Mouse (Mus musculus) T-helper 1 cell (primary cell): ENCODE data around the gene Cdh12.

ENCODE experiments used
- in situ Hi-C: fragments of 300-600 bp; cut with MboI, MseI; formaldehyde crosslinking; loops from one replicate; pipeline ENCODE4 v1.15.1; 2025; ENCODE audit warnings: high pct_unique_total_duplicates

Gene Cdh12

DNA sequence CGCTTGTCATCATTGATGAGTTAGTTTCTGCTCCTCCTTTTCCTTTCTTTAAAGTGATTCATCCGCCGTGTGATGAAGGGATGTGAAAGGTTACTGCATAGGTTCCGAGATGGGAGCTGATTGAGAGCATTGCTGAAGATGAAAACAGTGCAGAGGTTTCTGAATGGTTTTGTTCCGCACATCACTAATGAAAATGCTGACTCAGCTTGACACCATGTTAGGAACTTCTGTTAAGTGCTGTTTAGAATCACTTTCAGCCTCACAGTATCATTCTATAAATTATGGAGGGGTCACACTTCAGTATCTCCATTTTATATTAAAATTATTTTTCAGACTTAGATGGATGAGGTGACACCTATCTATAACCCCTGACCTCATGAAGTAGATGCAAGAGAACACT lies 247.2 kb downstream of the Cdh12 start:
- in situ Hi-C loops = no loop called here

DNA sequence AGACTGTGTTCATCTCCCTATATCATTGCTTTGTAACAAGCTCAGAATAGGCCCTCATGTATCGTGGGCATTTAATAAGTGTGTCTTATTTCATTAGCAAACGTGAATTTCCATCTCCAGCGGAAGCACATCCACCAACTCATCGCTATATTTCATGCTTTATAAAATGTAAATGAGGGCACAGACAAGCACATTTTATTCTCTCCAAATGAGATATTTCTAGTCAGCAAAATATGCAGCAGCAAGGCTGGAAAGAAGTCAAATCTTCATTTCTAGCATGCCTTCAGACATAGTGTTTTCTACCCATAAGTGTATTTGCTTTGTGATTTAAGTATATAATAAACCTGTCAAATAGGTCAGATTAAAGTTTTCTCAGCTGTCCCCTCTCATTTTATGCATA lies 262.8 kb downstream of the Cdh12 start:
- in situ Hi-C loops = no loop called here

DNA sequence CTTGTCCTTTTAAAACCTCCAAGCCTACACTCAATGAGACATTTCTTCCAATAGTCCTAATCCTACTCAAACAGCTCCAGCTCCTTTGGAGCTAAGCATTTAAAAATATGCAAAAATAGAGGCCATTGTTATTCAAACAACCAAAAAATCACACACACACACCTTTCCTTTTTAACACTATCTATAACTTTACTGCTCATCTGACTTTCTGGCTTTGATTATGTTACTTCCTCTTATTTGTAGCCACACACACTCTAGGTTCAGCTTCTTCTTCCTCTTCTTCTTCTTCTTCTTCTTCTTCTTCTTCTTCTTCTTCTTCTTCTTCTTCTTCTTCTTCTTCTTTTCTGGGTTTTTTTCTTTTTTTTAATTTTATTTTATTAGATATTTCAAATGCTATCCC lies 323.2 kb downstream of the Cdh12 start:
- in situ Hi-C loops = no loop called here

DNA sequence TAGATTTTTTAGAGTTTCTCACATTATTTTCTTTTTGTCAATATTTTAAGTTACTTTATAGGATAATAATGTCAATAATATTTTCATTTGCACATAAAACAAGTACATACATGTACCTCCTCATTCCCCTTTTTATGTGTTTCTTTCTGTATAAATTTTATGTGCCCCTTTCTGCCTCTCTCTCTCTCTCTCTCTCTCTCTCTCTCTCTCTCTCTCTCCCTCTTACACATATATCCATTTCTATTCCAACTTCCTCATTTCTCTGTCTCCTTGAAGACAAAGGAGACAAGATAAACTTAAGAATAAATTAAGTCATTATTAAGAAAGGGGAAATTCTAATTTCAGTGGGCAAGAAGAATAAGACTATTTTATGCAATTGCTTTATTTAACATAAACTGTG lies 324.4 kb downstream of the Cdh12 start:
- in situ Hi-C loops = no loop called here

DNA sequence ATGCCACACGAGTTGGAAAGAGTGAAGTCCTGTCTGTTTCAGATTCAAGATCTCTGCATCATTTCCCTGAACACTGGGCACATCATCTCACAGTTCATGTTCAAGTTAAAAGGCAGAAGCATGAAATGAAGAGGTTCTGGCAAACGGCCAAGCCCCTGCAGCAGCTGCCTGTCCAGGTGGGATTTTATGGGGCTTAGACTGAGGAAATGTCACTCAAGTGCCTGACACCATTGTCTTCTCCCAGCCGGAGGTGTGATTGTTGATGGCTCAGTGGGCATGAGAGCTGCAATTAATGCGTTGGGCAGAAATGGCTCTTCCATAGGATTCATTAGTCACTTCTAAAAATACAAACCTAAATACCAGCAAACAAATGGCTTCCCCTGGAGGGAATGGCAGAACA lies 347.9 kb downstream of the Cdh12 start:
- in situ Hi-C loops = no loop called here

DNA sequence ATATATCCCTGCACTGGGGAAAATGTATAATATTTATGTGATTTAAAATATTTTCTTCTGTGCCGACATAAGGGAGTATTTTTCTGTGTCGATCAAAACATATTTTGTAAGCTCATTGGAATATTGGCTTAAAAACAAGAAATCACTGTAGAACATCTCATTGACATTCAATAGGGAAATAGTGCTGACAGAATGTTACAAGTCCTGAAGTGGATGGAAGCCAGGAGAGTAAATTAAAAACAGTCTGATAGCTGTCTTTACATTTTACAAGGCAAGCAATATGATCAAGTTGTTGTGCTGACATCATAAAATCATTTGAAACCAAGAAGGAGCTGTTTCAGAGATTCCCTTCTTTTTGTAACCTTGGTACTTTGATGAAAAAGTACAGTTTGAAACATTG lies 349.5 kb downstream of the Cdh12 start:
- in situ Hi-C loops = no loop called here

DNA sequence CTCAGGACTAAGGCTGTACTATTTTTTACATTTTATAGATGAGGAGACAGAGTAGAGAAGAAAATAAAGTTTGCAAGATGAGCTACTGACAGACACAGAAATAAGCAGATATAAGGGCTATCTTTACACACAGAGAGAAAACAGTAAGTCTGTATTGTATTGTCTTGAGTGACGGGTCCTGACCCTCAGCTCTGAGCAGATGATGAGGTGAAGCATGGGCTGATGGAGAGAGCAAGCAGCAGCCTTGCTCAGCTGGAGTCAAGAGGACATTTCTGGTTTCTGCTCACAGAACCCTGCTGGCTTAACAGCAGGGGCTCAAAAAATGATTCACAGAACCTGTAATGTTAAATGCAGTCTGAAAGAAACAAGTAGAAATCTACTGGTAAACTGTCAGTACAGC lies 386.8 kb downstream of the Cdh12 start:
- in situ Hi-C loops = no loop called here

DNA sequence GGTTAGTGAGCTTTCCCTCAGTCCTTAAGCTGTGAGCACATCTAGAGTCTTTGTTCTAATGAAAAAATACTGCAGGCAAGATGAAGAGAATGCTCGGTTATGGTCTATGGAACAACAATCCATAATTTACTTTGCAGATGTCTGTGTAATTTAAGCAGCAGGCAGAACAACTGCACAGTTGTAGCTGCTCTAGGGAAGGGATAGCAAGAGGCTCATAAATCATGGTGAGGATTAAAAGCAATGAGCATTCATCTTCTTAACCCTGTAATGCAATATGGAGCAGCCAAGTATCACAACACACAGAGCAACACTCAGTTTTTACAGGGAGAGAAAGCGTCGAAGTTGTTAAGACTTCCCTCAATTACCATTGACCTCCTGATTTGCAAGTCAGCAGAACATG lies 387.9 kb downstream of the Cdh12 start:
- in situ Hi-C loops = no loop called here

DNA sequence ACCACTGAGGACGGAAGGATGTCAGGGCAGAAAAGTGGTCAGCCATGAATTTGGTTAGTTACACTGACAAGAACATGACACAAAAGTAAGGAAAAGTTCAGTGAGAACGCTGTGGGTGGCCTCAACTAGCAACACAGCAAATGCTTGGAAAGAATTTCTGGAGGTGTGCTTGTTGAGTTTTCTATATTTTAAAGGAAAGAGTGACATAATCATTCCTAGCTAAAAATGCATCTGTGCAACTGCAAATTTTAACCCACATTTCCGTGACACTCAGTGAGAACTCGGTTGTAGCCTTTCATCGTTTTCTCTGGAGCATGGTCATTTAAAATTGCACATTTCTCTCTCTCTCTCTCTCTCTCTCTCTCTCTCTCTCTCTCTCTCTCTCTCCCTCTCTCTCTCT lies 392.4 kb downstream of the Cdh12 start:
- in situ Hi-C loops = no loop called here

DNA sequence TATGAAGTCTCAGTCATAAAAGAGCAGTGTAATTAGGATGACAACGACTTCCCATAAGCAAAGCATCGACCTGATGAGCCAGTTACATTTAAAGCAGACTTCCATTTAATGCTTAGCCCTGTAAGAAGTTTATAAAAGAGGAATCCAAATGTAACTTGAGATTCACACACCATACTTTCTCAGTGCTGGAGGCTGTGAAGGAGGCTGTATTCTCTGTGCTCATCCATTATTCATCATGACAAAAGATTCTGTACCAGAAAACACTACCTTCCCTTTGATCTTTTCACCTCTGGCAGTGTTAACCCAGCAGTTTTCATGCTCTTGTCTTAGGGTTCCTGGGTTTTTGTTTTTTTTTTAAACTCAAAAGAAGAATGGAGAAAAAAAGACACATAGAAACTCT lies 414.0 kb downstream of the Cdh12 start:
- in situ Hi-C loops = no loop called here

DNA sequence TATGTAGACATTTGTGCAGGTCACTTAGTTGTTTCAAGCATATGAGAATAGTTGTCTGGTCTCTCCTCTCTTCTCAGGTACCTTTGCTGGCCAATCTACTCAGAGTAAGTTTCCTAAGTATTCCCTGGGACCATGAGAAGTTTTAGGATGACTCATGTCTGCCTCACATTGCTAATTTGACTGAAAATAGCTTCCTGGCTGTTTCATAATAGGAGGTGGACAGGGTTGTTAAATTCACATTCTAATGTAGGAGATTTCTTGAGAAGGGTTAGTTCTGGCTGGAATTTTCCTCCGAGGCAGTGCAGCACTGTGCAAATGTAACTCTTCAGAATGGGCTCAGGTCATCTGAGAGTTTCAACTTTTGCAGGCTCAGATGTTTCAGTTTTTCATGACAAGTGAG lies 423.5 kb downstream of the Cdh12 start:
- in situ Hi-C loops = no loop called here

DNA sequence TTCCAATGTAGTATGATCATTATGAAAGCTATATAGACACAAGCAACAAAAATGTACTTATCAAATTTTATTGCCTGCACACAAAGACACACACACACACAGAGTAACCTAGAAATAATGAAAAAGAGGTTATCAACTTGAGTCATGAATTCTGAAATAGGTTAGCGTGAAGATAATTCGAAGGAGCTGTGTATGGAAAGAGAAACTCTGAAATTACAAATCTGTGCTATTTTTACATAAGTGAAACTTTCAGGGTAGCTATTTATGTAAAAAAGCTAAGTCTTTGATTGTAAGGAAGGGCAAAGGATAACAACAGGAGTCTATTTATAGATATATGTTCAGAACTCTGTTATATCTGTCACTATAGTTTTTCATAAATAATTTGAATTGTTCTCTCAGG lies 427.9 kb downstream of the Cdh12 start:
- in situ Hi-C loops = no loop called here

DNA sequence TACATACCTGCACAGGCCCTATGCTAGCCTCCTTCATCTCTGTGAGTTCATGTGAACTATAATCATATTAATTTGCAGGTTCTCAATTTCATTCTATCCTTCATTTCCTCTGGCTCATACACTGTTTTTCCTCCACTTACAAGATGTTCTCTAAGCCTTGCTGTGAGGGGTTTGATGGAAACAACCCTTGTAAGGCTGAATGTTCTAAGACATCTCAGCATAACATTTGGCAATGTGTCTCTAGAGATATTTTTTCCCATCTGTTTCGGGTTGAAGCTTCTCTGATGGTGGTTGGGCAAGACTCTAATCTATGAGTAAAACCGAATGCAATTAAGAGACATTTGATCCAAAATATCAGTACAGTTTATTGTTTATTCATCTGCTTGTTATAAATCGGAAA lies 444.4 kb downstream of the Cdh12 start:
- in situ Hi-C loops = no loop called here

DNA sequence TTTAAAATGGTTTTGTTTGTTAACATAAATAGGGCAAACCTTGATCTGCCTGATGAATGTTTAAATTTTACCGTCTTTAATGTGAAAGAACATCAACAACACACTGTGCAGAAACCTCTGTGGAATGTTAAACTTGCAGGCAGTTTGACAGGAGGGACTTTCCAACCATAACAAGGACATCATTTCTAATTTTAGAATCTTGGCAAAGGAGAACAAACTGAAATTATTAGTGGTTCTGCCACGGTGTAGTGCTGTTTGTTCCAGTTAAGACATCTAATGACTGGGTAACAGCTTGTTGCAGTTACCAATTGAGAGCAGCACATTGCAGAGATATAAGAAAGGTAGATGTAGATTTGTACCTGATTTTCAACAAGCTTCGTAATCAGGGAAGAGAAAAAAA lies 453.5 kb downstream of the Cdh12 start:
- in situ Hi-C loops = no loop called here

DNA sequence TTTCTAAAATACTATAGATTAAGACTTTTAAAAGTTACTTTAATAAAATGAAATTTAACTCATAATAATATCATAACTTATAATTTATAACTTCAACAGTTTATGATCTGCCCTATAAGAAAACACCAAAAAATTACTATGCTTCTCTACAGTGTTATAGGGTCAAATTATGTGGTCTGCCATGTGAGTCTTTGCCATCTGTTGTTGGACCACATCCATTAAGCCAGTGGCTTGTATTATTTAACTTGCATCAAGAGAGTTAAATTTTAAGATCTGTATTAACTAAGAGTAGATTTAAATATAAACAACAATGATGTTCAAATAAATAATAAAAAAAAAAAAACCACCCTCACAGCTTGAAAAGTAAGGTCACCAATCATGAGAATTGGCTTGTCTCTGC lies 479.2 kb downstream of the Cdh12 start:
- in situ Hi-C loops = no loop called here

DNA sequence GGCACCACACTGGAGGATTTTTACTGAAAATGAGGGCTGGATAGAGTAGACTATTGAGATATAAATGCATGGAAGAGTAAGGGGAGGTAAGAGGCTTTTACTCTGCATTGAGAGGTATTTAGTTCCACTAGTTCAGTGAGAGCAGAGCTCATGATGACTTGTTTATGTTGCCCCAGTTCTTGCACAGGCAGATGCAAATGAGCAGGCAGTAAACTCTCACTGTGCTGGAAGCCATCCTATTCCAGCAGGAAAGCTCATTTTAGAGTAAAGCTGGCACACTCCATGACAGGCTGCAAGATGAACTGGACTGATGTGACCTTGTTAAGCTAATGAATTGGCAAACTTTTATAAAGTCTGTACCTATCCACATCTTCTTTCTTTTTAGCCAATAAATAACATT lies 494.9 kb downstream of the Cdh12 start:
- in situ Hi-C loops = no loop called here

DNA sequence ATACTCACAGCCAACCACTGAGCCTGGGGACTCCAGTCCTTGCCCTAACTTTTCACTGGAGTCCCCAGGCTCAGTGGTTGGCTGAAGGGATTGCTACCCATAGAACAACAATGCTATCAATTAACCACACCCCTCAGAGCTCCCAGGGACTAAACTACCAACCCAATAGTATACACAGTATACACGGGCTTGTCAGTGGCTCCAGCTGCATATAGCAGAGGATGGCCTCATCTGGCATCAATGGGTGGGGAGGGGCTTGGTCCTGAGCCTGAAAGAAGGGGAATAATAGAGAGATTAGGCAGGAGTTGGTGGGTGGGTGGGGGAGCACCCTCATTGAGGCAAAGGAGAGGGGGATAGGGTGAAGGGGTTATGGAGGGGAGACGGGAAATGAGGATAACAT lies 518.4 kb downstream of the Cdh12 start:
- in situ Hi-C loops = no loop called here

DNA sequence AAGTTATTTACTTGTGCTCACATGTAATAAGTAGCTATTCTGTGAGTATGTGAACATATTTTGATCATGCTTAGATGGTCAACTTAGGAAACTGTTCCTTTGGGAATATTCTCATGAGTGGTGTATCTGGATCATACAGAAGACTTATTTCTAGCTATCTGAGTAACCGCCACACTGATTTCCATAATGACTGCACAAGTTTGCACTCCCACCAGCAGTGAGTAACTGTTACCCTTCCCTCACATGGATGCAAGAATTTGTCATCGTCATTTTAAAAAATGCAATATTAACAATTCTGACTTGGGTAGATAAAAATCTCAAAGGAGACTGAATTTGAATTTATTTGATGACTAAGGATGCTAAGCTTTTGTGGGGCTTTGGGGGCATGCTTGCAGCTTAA lies 522.0 kb downstream of the Cdh12 start:
- in situ Hi-C loops = no loop called here

DNA sequence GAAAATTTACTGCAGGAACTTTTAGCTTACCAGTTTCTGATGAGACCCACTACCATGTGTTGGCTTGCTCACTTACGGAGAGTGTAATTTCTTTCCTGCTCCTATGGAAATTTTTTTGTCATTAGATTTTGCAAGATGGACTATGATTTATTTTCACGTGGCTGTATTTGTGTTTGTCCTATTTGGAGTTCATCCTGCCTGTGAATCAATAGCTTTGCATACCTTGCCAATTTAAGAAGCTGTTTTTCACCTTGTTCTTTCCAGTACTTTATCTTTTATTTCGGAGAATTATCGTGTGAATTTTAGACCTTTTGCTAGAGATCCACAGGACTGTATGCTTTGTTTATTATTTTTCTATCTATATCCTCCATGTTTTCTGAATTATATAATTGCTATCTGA lies 551.5 kb downstream of the Cdh12 start:
- in situ Hi-C loops = no loop called here

DNA sequence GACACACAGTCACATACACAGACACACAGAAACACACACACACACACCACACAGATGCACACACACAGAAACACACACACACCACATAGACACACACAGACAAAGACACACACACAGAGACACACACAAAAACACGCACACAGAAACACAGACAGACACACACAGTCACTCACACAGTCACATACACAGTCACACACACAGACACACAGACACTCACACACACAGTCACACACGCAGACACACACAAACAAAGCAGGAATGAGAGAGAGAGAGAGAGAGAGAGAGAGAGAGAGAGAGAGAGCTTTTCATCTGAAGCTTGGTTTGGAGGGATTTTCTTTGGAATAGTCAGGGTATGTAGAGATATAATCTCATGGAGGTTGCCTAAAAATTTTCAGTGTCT lies 558.9 kb downstream of the Cdh12 start:
- in situ Hi-C loops = no loop called here

DNA sequence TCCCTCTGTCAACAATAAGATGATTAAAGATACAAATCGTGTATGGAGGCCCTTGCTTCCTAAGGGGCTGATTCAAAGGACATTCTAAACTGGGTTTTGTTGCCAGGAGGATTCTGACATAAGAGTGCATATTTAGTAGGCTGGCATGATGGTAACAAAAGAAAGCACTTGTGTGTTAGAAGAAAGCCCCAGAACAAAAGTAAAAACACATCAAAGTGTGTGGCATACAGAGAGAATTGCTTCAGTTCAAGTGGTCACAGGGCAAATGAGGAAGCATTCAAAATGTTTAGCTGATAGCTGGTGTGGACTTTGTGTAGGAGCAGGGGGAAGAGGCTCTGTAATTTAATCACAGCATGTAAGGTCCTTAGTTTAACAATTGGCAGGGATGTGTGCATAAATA lies 559.4 kb downstream of the Cdh12 start:
- in situ Hi-C loops = no loop called here

DNA sequence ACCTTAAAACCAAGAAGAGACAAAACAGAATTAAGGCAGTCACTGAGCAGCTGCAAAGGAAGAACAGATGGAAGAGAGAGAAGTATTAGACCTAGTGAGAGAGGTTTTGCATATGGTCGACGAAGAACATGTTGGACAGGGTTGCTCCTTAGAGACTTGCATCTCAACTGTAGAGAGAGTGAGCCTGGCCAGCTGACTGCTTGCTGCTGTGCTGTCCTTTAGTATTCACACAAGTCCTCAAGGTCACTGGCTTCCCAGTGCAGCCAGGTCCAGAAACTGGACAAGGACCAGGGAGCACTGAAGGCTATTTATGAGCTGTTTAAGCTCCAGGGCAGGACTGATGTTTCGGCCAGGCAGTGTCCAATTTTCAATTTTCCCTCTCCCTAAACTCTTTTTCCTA lies 559.9 kb downstream of the Cdh12 start:
- in situ Hi-C loops = no loop called here

DNA sequence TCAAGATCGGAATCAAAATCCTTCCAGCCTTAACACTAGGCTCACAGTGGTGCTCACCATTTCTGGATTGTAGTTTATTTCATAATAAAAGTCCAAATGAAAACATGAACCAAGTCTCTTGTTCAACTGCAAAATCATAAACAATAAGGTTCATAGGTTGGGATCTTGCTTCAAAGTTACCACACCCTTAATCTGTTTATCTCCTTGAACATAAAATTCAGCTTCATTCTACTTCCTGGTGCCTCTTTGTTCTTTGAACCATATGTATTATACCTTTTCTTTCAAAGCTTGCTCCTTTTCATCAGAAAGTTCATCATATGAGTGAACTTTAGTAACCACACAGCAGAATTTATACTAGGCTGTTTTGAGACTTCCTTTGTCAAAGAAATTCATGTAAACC lies 614.6 kb downstream of the Cdh12 start:
- in situ Hi-C loops = no loop called here

DNA sequence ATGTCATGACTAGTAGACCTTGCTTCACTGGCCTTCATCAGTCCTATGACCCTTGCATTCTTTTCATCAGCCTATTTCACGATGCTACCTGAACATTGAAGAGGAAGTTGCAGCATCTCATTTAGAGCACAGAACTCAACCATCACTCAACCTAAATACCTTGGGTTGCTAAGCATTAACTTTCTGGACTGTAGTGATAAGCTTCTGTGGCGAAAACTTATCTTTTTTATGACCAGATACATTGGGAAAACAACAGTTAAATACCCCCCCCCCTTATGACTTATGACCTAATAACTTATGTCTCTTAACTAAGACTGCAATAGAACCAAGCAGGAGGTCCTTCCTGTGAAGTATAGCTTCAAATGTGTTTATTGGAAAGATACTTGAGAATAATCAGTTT lies 620.2 kb downstream of the Cdh12 start:
- in situ Hi-C loops = no loop called here

DNA sequence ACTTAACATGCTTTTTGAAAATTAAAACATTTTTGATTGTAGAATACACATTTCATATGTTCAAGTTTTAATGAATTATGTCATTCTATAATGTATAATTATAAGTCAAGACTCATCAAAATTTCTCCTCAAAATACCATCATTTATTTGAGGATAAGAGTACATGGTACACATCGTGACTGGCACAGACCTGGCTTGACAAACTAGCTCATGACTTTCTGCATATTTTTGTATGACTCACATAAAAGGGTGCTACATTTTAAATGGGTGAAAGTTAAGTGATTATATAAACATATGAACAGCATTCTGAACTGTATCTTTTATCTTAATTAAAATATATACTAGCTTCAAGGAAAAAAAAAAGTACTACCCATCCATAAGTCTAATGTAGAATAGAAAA lies 643.8 kb downstream of the Cdh12 start:
- in situ Hi-C loops = no loop called here
